Mouse (Mus musculus): ENCODE results near the gene Car6.

Car6 gene

GRCm38 (mm10) chr4:150137368-150138083, 63.6 kb downstream of the Car6 start:
- DNase-seq (ENCODE audit: extremely low read depth, low read depth): no peak

Data from MEL-GATA-1-ER (cell line).